Mouse (Mus musculus) hindbrain, embryonic 12.5 days (tissue): Measurements from ENCODE around the gene Fbxo6. TPM values are rescaled to one million over a fixed set of nuclear protein-coding genes. Genes with fewer than 3 reads are reported as not detected.
A peak's percentile ranks its signal among the peaks of the same experiment; 100 is the strongest.

Experiments
- ATAC-seq: fragments of 200-750 bp; cut with Nextera tagmentation; 2 replicates; pipeline ENCODE4 v1.8.0; 2017; ENCODE audit warnings: moderate TSS enrichment; ENCODE audit not compliant: low FRiP score
- H3K27ac ChIP-seq: fragments of 300-500 bp; sonication (generic); 2 replicates; pipeline ENCODE4 v1.5.1; 2016; ENCODE audit warnings: mild to moderate bottlenecking
- H3K27me3 ChIP-seq: fragments of 300-500 bp; sonication (generic); 2 replicates; pipeline ENCODE4 v1.6.1; 2016; ENCODE audit warnings: mild to moderate bottlenecking
- H3K36me3 ChIP-seq: fragments of 300-500 bp; sonication (generic); 2 replicates; pipeline ENCODE4 v1.6.1; 2016; ENCODE audit warnings: mild to moderate bottlenecking
- H3K4me1 ChIP-seq: fragments of 300-500 bp; sonication (generic); 2 replicates; pipeline ENCODE4 v1.6.1; 2016
- H3K4me2 ChIP-seq: fragments of 300-500 bp; sonication (generic); replicated peaks from 2 replicates; pipeline ENCODE4 v1.6.1; 2016; ENCODE audit warnings: mild to moderate bottlenecking
- H3K4me3 ChIP-seq: fragments of 300-500 bp; sonication (generic); 2 replicates; pipeline ENCODE4 v1.5.1; 2016; ENCODE audit warnings: mild to moderate bottlenecking
- H3K9ac ChIP-seq: fragments of 300-500 bp; sonication (generic); 2 replicates; pipeline ENCODE4 v1.6.1; 2016; ENCODE audit warnings: mild to moderate bottlenecking, moderate library complexity
- H3K9me3 ChIP-seq: fragments of 300-500 bp; sonication (generic); replicated peaks from 2 replicates; pipeline ENCODE4 v1.6.1; 2016; ENCODE audit warnings: mild to moderate bottlenecking
- WGBS: fragments of 180-500 bp; shearing (Covaris S2); methylation state at CpG from one replicate; pipeline ENCODE4 v1.1.7; 2016; 5-methylcytosine and 5-hydroxymethylcytosine counted together
- polyA plus RNA-seq: library from polyadenylated mRNA; unstranded; fragments of >200 nt; fragmentation: Nextera tagmentation; extraction: Ambion mirVana; gene quantifications from 2 replicates; pipeline ENCODE4 v1.2.1, GENCODE M21; 2016

The Fbxo6 gene
- polyA plus RNA-seq, 1 experiment from 2014 or later, result 15.9 TPM

- peak overlapping the region; percentile 65 for H3K4me3 ChIP-seq
- H3K27ac ChIP-seq, result peak overlapping the region; percentile 91
- H3K36me3 ChIP-seq, result peaks cover 8% of the 10 kb centered on the region
- peaks cover 7% of the 10 kb centered on the region; the same call in 1 of the 2 replicates for H3K27me3 ChIP-seq
- H3K4me2 ChIP-seq, result peak overlapping the region; percentile 84
- peak overlapping the region; percentile 79; the same call in 1 of the 2 replicates for H3K9ac ChIP-seq
- ATAC-seq, result peak; percentile 39
- WGBS, result under 1% methylated on average over 12 of the region's 12 CpGs
- peaks cover 22% of the 10 kb centered on the region for H3K4me1 ChIP-seq
- H3K9me3 ChIP-seq, result no peaks in the 10 kb centered on the region
These were observed 12.2 kb downstream of the Fbxo6 start for GRCm38 (mm10) chr4:148139767-148140097.

- no peak overlapping the region for H3K4me3 ChIP-seq
- H3K4me2 ChIP-seq, result no peak overlapping the region
- H3K9me3 ChIP-seq, result no peaks in the 10 kb centered on the region
- H3K9ac ChIP-seq, result no peak overlapping the region
- H3K27ac ChIP-seq, result no peak overlapping the region
- ATAC-seq, result no peak
- H3K36me3 ChIP-seq, result no peaks in the 10 kb centered on the region
- H3K27me3 ChIP-seq, result peaks cover 7% of the 10 kb centered on the region; the same call in 1 of the 2 replicates
- H3K4me1 ChIP-seq, result peaks cover 22% of the 10 kb centered on the region
- WGBS, result 66% methylated on average over 8 of the region's 8 CpGs
These were observed 14.4 kb downstream of the Fbxo6 start for GRCm38 (mm10) chr4:148137503-148137902.

- no peaks in the 10 kb centered on the region for H3K36me3 ChIP-seq
- H3K4me1 ChIP-seq, result peaks cover 30% of the 10 kb centered on the region
- 89% methylated on average over 8 of the region's 8 CpGs for whole genome bisulfite sequencing
These were observed 17.0 kb downstream of the Fbxo6 start for GRCm38 (mm10) chr4:148134988-148135387.

GRCm38 (mm10) chr4:148131497-148132081 lies 20.4 kb downstream of the Fbxo6 start:
- ATAC-seq, result peak; percentile 75
- Histone ChIP-seq H3K4me3 (peak overlapping the region; percentile 81), H3K9me3 (no peaks in the 10 kb centered on the region), H3K4me1 (peaks cover 45% of the 10 kb centered on the region), H3K27me3 (peaks cover 16% of the 10 kb centered on the region), H3K27ac (peak overlapping the region; percentile 99), H3K4me2 (peak overlapping the region; percentile 80), H3K36me3 (no peaks in the 10 kb centered on the region), H3K9ac (peak overlapping the region; percentile 98)
- under 1% methylated on average over 21 of the region's 21 CpGs for WGBS

More at GRCm38 (mm10) chr4:148134988-148135387, 17.0 kb downstream of the Fbxo6 start:
- Histone ChIP-seq H3K4me3 (no peak overlapping the region), H3K4me2 (no peak overlapping the region), H3K27ac (no peak overlapping the region), H3K9me3 (no peaks in the 10 kb centered on the region), H3K9ac (no peak overlapping the region), H3K27me3 (peaks cover 13% of the 10 kb centered on the region)
- ATAC-seq, result no peak

- peak within 1 kb of the TSS; percentile 81 for H3K4me3 ChIP-seq
- H3K9ac ChIP-seq, result peak within 1 kb of the TSS; percentile 98
- H3K36me3 ChIP-seq, result no peaks in the 10 kb centered on the region
- H3K4me2 ChIP-seq, result peak within 1 kb of the TSS; percentile 80
- ATAC-seq, result peak; percentile 86
- H3K27me3 ChIP-seq, result peaks cover 16% of the 10 kb centered on the region
- peak within 1 kb of the TSS; percentile 99 for H3K27ac ChIP-seq
- under 1% methylated on average over 72 of the region's 87 CpGs for WGBS
- H3K4me1 ChIP-seq, result peaks cover 53% of the 10 kb centered on the region
- H3K9me3 ChIP-seq, result no peaks in the 10 kb centered on the region
These were observed 21.2 kb downstream of the Fbxo6 start, which contains the start of gene Draxin for GRCm38 (mm10) chr4:148130561-148131413. Gene Draxin (minus strand): TSS chr4:148130698.

GRCm38 (mm10) chr4:148130133-148130532 lies 21.8 kb downstream of the Fbxo6 start, which contains the start of gene Mad2l2:
Gene Mad2l2 (plus strand): TSS chr4:148130384.
- H3K9me3 ChIP-seq, result no peaks in the 10 kb centered on the region
- peaks cover 55% of the 10 kb centered on the region for H3K4me1 ChIP-seq
- peak within 1 kb of the TSS; percentile 98 for H3K9ac ChIP-seq
- ATAC-seq, result peak; percentile 11
- peak within 1 kb of the TSS; percentile 80 for H3K4me2 ChIP-seq
- H3K36me3 ChIP-seq, result no peaks in the 10 kb centered on the region
- peak within 1 kb of the TSS; percentile 81 for H3K4me3 ChIP-seq
- peaks cover 16% of the 10 kb centered on the region for H3K27me3 ChIP-seq
- WGBS, result 2% methylated on average over 17 of the region's 18 CpGs
- H3K27ac ChIP-seq, result peak within 1 kb of the TSS; percentile 99

- no peak for ATAC-seq
- H3K4me1 ChIP-seq, result peaks cover 63% of the 10 kb centered on the region
- no peaks in the 10 kb centered on the region for H3K9me3 ChIP-seq
- H3K27ac ChIP-seq, result peak overlapping the region; percentile 99
- no peaks in the 10 kb centered on the region for H3K36me3 ChIP-seq
- peak overlapping the region; percentile 98 for H3K9ac ChIP-seq
- H3K4me2 ChIP-seq, result peak overlapping the region; percentile 80
- 75% methylated on average over 2 of the region's 2 CpGs for WGBS
- H3K4me3 ChIP-seq, result peak overlapping the region; percentile 81
- H3K27me3 ChIP-seq, result peaks cover 16% of the 10 kb centered on the region
These were observed 23.3 kb downstream of the Fbxo6 start for GRCm38 (mm10) chr4:148128672-148129071.

- no peaks in the 10 kb centered on the region for H3K36me3 ChIP-seq
- H3K9ac ChIP-seq, result peak overlapping the region; percentile 98; the same call in 1 of the 2 replicates
- peak overlapping the region; percentile 80 for H3K4me2 ChIP-seq
- peaks cover 63% of the 10 kb centered on the region for H3K4me1 ChIP-seq
- peak overlapping the region; percentile 81 for H3K4me3 ChIP-seq
- no peak for ATAC-seq
- WGBS, result 53% methylated on average over 1 of the region's 1 CpGs
- H3K27me3 ChIP-seq, result peaks cover 16% of the 10 kb centered on the region
- H3K9me3 ChIP-seq, result no peaks in the 10 kb centered on the region
- peak overlapping the region; percentile 99 for H3K27ac ChIP-seq
These were observed 23.7 kb downstream of the Fbxo6 start for GRCm38 (mm10) chr4:148128241-148128640.

GRCm38 (mm10) chr4:148122694-148123066 lies 29.3 kb downstream of the Fbxo6 start:
- ATAC-seq, result no peak
- WGBS, result 74% methylated on average over 3 of the region's 3 CpGs
- Histone ChIP-seq H3K27ac (peak overlapping the region; percentile 24; the same call in 1 of the 2 replicates), H3K4me2 (peak overlapping the region; percentile 8; the same call in 1 of the 2 replicates), H3K36me3 (no peaks in the 10 kb centered on the region), H3K9me3 (no peaks in the 10 kb centered on the region), H3K4me3 (no peak overlapping the region), H3K27me3 (no peaks in the 10 kb centered on the region), H3K4me1 (peaks cover 46% of the 10 kb centered on the region), H3K9ac (no peak overlapping the region)

GRCm38 (mm10) chr4:148121982-148122693 lies 29.8 kb downstream of the Fbxo6 start:
- ATAC-seq, result peak; percentile 83
- H3K36me3 ChIP-seq, result no peaks in the 10 kb centered on the region
- peak overlapping the region; percentile 68 for H3K27ac ChIP-seq
- H3K4me3 ChIP-seq, result no peak overlapping the region
- H3K9ac ChIP-seq, result peak overlapping the region; percentile 27; the same call in 1 of the 2 replicates
- H3K9me3 ChIP-seq, result no peaks in the 10 kb centered on the region; the same call in 1 of the 2 replicates
- no peaks in the 10 kb centered on the region for H3K27me3 ChIP-seq
- 4% methylated on average over 6 of the region's 6 CpGs for WGBS
- H3K4me2 ChIP-seq, result peak overlapping the region; percentile 8; the same call in 1 of the 2 replicates
- peaks cover 41% of the 10 kb centered on the region for H3K4me1 ChIP-seq

GRCm38 (mm10) chr4:148121362-148121761 lies 30.6 kb downstream of the Fbxo6 start:
- Histone ChIP-seq H3K4me3 (no peak overlapping the region), H3K27ac (peak overlapping the region; percentile 68), H3K36me3 (no peaks in the 10 kb centered on the region), H3K4me1 (peaks cover 33% of the 10 kb centered on the region), H3K9ac (no peak overlapping the region), H3K9me3 (peaks cover 2% of the 10 kb centered on the region), H3K27me3 (no peaks in the 10 kb centered on the region), H3K4me2 (no peak overlapping the region)
- 72% methylated on average over 4 of the region's 4 CpGs for WGBS
- ATAC-seq, result no peak

- no peak for ATAC-seq
- Histone ChIP-seq H3K36me3 (no peaks in the 10 kb centered on the region), H3K4me2 (no peak overlapping the region), H3K27me3 (no peaks in the 10 kb centered on the region), H3K4me1 (peaks cover 31% of the 10 kb centered on the region), H3K4me3 (no peak overlapping the region), H3K27ac (0 out of 2 replicates have a peak overlapping the region, but pooled peaks have one; percentile 19), H3K9ac (no peak overlapping the region), H3K9me3 (peaks cover 2% of the 10 kb centered on the region)
- 86% methylated on average over 9 of the region's 9 CpGs for WGBS
These were observed 31.4 kb downstream of the Fbxo6 start for GRCm38 (mm10) chr4:148120555-148120954.
